Mouse (Mus musculus): ENCODE results near the gene Sp9.

The Sp9 gene

DNA sequence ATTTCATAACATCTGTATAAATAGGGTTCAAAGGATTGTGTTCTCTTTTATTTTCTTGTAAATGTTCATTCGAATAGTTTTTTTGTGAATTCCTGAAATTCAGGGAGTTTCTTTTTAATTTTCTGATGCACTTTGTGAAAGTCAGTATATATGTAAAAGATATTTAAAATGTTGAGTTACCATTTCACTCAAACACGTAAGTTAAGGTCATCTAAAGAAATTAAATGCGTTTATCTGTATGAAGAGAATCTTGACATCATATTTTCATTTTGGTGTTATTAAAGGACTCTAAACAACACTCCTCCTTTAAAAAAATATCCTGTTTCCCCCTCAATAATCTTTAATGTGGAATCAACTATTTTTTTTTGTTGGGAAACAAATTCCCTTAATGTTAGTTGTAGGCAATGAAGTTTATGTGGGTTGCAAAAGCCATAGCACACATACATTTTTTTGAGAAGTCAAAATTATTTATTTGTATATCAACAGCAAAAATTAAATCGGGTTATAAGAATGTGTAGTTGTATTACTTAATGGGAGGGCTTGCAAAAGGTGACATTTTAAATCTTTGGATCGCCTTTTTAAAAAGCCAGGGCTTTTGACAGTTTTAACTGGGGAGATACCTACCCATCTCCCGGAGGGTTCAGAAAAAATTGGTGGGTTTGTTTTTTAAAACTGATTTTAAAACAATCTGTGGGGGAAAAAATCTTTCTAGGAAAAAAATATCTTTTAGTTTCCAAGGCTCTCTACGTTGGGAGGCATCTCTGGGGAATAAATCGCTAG is 3.7 kb downstream of the Sp9 start:
- no peak for DNase-seq

DNA sequence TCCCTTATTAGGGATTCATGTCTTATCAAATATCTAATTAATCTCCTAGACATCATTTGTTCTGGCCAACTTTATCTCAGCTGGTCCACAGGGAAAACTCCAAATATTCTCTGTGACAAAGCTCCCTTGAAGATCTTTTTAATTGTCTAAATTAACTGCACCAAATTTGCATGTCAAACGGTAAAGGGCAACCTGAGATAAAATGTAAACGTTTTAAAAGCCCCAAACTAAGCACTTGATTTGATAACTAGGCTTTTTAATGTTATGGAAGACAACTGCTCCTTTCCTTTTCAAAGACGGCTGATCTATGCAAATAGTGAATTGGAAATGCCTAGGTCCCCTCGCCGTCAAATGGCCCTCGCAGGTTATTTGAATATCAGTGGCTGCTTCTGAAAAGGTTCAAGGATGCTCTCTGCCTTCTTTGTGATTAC is 4.4 kb downstream of the Sp9 start:
- DNase-seq = peak; percentile 23 to 29

GRCm38 (mm10) chr2:73277021-73277708 is 5.4 kb downstream of the Sp9 start:
- peak; percentile 49 to 58 for DNase-seq

GRCm38 (mm10) chr2:73277709-73278075 is 6.0 kb downstream of the Sp9 start:
- DNase-seq = peak in 1 of 2 experiments; percentile 37

DNA sequence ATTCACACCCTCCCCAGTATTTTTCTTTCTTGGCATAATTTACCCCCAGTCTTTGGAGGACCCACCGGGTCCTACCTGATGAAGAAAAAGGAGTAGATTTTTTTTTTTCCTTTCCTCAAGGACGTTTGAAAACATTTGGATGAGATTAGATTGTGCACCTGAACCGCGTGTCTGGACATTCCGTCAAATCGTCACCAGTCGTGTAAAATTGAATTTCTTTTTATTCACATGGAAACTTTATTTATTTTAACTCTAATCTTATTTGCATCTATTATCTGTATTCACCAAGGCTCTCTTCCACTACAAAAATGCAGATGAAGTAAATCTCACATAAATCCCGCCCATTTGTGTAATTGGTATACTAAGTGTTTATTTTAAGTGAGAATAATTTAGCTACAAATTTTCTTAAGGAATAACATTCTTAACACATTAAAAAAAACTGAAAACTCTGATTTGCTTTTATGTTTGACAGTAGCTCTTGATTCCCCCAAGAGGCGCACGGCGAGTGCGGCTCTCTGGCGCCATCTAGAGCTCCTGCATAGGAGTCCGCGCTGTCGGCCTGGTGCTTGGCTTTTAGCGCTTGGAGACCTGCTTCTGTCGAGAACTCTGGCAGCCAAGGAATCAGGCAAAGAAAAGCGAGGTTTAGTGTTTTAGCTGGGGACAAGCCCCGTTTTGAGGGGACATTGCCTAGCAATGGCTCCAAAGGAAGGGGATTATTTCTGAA is 6.6 kb downstream of the Sp9 start:
- peak; percentile 90 for DNase-seq

- DNase-seq = peak; percentile 34 to 54
Observed at GRCm38 (mm10) chr2:73278869-73279268, 7.1 kb downstream of the Sp9 start.

DNA sequence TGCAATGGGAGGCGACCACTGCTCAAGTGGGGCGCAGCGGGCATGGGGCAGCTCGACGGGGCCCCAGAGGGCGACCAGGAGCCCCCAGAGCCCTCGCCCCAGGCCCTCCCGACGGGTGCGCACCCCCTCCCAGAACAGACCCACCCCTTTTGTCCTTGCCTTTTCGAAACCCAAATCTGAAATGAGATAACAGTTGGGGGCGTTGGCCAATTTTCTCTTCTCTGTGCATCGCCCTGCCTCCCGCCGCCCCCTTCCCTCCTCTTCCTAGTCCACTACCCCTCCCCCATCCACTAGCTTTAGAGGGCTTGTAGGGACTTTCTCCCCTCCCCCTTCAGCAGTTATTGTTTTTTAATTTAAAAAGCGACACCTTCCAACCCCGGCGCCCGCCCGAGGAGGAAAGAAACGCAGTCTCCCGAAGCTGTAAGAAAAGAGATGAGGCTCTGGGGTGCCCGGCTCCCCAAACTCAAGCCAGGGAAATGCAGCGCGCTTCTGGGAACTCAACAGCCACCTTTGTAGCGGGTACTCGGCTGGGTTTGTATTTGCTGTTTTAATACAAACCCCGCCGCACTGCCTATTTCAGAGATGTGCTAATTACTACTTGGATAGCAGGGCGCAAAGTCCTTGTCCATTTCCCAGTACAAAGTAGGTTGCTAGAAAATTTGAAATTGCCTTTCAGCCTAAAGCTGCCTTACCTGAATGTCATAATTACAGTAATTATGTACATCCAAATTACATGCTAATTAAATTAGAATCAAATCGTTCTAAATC is 7.7 kb downstream of the Sp9 start:
- peak; percentile 34 to 49 for DNase-seq

- DNase-seq = peak in 1 of 2 experiments; percentile 35
Observed at GRCm38 (mm10) chr2:73280356-73281047, 8.8 kb downstream of the Sp9 start.

GRCm38 (mm10) chr2:73281048-73281661 is 9.4 kb downstream of the Sp9 start:
- DNase-seq = peak; percentile 32 to 51

DNA sequence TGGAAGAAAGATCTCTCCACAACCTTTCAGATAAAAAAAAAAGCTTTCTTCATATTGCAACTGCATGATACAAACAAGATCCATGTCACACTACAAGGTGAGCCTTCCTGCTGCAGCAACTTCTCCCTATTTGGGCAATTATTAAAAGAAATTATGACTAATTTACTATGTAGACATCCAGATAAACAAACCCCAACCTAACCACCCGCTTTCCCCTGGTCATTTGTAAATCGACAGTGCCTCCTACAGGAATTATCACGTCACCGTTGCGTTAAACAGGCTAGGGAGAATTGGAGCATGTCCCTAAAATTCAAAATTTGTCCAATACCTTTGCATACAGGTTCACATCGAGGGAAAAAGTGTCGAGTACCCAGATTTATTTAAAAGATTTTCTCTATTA is 10.0 kb downstream of the Sp9 start:
- DNase-seq = no peak

DNA sequence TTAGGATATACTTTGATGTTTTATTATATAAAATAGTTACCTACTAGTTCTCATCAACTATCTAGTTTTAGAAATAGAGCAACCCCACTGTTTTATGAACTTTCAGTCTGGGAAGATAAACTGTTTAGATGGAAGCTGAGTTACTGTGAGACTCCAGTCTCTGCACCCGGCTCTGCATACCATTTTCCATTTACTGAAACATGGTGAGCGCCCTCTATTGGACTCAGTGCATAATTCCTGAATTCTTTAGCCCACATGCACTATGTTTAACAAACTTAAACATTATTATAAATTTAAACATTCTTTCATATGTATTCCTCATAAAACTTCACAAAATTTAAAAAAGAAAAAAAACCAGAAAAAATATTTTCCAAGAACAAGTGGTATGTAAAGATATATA is 13.9 kb downstream of the Sp9 start:
- DNase-seq = peak; percentile 47 to 48

- DNase-seq = no peak
Observed at GRCm38 (mm10) chr2:73291130-73291529, 19.4 kb downstream of the Sp9 start.

- no peak for DNase-seq
Observed at GRCm38 (mm10) chr2:73295023-73295422, 23.3 kb downstream of the Sp9 start.

DNA sequence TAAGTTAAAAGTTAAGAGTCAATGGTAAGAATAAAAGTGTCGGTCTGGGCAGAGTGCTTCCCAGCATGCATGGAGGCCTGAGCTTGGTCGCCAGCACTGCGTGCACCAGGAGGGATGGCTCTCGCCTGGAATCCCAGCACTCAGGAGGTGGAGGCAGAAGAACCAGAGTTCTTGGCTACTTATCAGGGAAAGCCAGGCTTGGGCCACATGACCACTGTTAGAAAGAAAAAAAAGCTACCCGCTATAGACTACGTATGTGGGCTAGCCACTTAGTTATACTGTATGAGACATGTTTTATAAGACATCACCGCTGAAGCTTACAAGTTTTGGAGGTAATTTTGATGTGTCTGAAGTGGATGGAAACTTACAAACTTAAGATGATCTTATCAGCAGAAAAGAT is 26.4 kb downstream of the Sp9 start:
- DNase-seq = no peak

DNA sequence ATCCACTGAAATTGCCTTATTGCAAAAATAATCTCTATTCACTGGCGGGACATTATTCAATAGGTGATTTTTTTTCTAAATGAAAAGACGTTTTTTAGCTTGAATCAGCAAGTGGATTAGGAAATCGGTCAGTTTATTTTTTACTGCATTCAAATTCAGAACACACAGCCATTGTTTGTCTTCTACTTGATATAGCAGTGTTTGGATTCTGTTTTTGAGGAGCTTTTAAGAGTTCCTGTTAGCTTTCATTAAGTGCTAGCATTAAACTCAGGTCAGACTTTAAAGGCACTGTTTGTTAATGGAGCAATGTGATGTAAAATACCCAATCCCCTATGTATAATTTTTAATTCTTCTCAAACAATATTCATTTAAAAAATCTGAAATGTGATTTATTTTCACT is 27.1 kb downstream of the Sp9 start:
- DNase-seq = no peak

DNA sequence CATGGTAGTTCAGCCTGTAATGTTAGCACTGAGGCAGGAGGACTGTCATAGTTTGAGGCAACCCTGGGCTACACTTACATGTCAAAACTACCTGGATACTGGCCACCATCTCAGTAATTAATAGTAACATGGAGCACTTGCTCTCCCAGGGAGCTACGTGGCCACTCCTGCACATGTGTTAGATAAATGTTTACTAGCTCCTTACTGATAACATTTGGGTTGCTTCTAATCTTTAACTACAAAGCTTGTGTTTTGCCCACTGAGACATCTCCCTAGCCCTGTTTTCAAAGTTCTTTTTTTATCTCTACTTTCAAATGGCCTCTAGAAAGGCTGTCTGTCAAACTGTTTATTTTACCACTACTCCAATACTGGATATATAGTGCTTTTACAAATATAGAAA is 30.3 kb downstream of the Sp9 start:
- no peak for DNase-seq

DNA sequence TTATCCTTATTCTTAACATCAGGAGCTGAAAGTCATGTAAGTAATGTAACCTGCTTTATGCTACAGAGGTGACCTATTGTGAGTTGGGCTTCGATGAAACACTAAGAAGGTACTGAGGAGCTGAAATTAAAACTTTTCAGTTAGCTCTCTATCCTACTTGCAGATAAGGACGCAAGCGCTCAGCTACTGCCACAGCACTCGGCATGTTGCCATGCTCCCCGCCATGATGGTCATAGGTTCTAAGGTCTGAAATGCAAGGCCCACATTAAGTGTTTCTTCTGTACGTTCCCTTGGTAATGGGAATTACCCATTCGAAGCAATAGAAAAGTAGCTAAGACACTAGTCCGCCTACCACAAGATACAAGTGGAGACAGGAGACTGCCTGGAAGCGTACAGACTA is 31.0 kb downstream of the Sp9 start:
- no peak for DNase-seq

DNA sequence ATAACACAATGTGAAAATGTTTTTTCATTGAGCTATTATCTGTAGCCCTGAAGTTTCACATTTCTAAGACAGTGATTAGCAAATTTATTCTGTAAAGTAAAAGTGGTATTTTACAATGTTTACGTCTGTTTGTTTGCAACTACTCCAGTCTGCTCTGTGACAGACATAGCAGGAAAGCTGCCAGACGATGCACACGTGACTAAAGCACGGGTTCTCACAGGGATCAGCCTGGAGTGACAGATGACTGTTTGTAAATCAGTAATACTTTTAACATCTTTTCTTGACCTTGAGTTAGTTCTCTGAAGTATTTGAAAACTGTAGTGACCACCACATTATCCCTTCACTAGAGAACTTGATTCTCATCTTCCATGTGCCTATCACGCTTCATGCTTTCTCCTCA is 32.8 kb downstream of the Sp9 start:
- DNase-seq = no peak

- DNase-seq = no peak
Observed at GRCm38 (mm10) chr2:73306006-73306405, 34.3 kb downstream of the Sp9 start.

- peak; percentile 94 for DNase-seq
Observed at GRCm38 (mm10) chr2:73312152-73313116, 40.7 kb downstream of the Sp9 start, which contains the start of the genes Scrn3 and Cir1. Scrn3 (plus strand) TSS chr2:73312601. Cir1 (minus strand) TSS chr2:73312701.

GRCm38 (mm10) chr2:73313117-73313501 is 41.4 kb downstream of the Sp9 start:
- DNase-seq = peak; percentile 42 to 44
